Mouse (Mus musculus): ENCODE results near the gene Nusap1. TPM values are rescaled to one million over a fixed set of nuclear protein-coding genes. Genes with fewer than 3 reads are reported as not detected.
"Not testable (repeated sequence)": the region's sequence is repeated elsewhere in the genome, so short reads cannot be mapped to it uniquely, and the experiment has no call there.

The Nusap1 gene
- total RNA-seq, 2 experiments from 2014 or later: 23.4 to 27.3 TPM

- DNase-seq: peak; percentile 88
Measured at GRCm38 (mm10) chr2:119662220-119663182, 44.4 kb downstream of the Nusap1 start, which contains the start of gene Ndufaf1. TSS of gene Ndufaf1 (minus strand) at chr2:119662827.

GRCm38 (mm10) chr2:119665744-119666143, 47.6 kb downstream of the Nusap1 start:
- DNase-seq: not testable (repeated sequence)

GRCm38 (mm10) chr2:119669010-119669409, 50.9 kb downstream of the Nusap1 start:
- DNase-seq: peak; percentile 7

- DNase-seq: peak; percentile 99
Measured at GRCm38 (mm10) chr2:119674525-119675214, 56.6 kb downstream of the Nusap1 start, which contains the start of gene Rtf1. TSS of gene Rtf1 (plus strand) at chr2:119675068.

- DNase-seq: peak; percentile 63
Measured at GRCm38 (mm10) chr2:119675215-119675784, 57.2 kb downstream of the Nusap1 start.

- DNase-seq: no peak
Measured at GRCm38 (mm10) chr2:119675831-119676230, 57.7 kb downstream of the Nusap1 start.

GRCm38 (mm10) chr2:119683706-119684105, 65.6 kb downstream of the Nusap1 start:
- no peak for DNase-seq

GRCm38 (mm10) chr2:119692003-119692701, 74.1 kb downstream of the Nusap1 start:
- DNase-seq: no peak

DNA sequence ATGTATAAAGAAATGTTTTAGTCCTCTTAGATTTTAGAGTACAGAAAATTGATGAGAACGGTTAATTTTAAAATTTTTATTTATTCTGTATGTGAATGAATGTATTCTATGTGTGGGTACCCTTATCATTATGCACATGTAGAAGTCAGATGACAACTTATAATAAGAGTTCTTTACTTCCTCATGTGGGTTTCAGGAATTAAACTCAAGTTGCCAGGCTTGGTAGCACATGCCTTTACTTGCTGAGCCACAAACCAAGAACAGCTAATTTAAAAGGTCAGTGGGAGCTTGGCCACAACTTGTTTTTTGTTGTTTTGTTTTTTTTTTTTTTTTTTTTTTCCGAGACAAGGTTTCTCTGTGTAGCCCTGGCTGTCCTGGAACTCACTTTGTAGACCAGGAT, 76.7 kb downstream of the Nusap1 start:
- no peak for DNase-seq

GRCm38 (mm10) chr2:119696111-119696510, 78.0 kb downstream of the Nusap1 start:
- DNase-seq: no peak

GRCm38 (mm10) chr2:119698472-119698871, 80.4 kb downstream of the Nusap1 start:
- DNase-seq: no peak

DNA sequence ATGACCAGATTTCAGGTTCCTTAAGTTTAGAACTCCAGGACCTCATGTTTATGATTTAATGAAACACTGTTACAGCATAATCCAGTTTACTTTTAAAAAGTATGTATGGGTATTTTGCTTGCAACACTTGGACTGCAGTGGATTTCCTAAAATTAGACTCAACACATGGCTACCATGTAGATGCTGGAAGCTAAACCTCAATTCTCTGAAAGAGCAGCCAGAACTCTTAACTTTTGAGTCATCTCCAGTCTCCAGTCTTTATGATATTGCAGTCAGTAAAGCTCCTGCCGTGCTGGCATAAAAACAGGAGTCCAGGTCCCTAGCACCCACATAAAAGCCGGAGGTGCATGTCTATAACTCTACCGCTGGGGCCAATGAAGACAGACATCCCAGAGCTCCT, 81.9 kb downstream of the Nusap1 start:
- no peak for DNase-seq

Other genes starting within 250 kb of the Nusap1 start
- gene Ino80, start 140.6 kb upstream of the Nusap1 start, total RNA-seq (2021): 10 to 100 TPM; 15.5 to 16.8 TPM
- under 1 TPM; 0.23 to 0.24 TPM for gene Exd1, start 70.7 kb upstream of the Nusap1 start, total RNA-seq (2021)
- 10 to 100 TPM; 77.5 to 84.8 TPM for gene Chp1, start 70.6 kb upstream of the Nusap1 start, total RNA-seq (2021)
- 10 to 100 TPM; 10.3 to 11.1 TPM for gene Oip5, start 171 bp downstream of the Nusap1 start, total RNA-seq (2021)
- gene Ndufaf1, start 44.5 kb downstream of the Nusap1 start, total RNA-seq (2021): 10 to 100 TPM; 47.7 to 48.9 TPM
- 10 to 100 TPM; 26.4 to 27.1 TPM for gene Rtf1, start 56.8 kb downstream of the Nusap1 start, total RNA-seq (2021)
- gene Itpka, start 124.0 kb downstream of the Nusap1 start, total RNA-seq (2021): 1 to 10 TPM; 1.5 to 1.7 TPM
- gene Ltk, start 142.1 kb downstream of the Nusap1 start, total RNA-seq (2021): under 1 TPM in 1 of 2 experiments, not detected in 1; 0.16 TPM
- 10 to 100 TPM; 16.1 to 18.7 TPM for gene Rpap1, start 169.2 kb downstream of the Nusap1 start, total RNA-seq (2021)
- 1 to 10 TPM; 9.5 to 9.7 TPM for gene Tyro3, start 179.4 kb downstream of the Nusap1 start, total RNA-seq (2021)